Mouse (Mus musculus) stomach, embryonic 16.5 days (tissue): ENCODE measurements around the gene Tbc1d25. TPM values are rescaled to one million over a fixed set of nuclear protein-coding genes. Genes with fewer than 3 reads are reported as not detected.

Experiments used
- ATAC-seq: fragments of 200-750 bp; cut with Nextera tagmentation; 2 replicates; pipeline ENCODE4 v1.8.0; 2017; ENCODE audit warnings: moderate number of reproducible peaks, moderate TSS enrichment; ENCODE audit not compliant: insufficient read depth, low FRiP score
- H3K27ac ChIP-seq: fragments of 300-500 bp; sonication (generic); 2 replicates; pipeline ENCODE4 v1.5.1; 2014; ENCODE audit warnings: low read length
- H3K27me3 ChIP-seq: fragments of 300-500 bp; sonication (generic); 2 replicates; pipeline ENCODE4 v1.6.1; 2014; ENCODE audit warnings: low read length, control low read depth, mixed read lengths; ENCODE audit not compliant: control insufficient read depth, insufficient read depth
- H3K36me3 ChIP-seq: fragments of 300-500 bp; sonication (generic); 2 replicates; pipeline ENCODE4 v1.6.1; 2014; ENCODE audit warnings: low read length; ENCODE audit not compliant: control insufficient read depth, insufficient read depth
- H3K4me1 ChIP-seq: fragments of 300-500 bp; sonication (generic); 2 replicates; pipeline ENCODE4 v1.6.1; 2014; ENCODE audit warnings: low read length, control low read depth, mixed read lengths; ENCODE audit not compliant: control insufficient read depth, insufficient read depth
- H3K4me2 ChIP-seq: fragments of 300-500 bp; sonication (generic); 2 replicates; pipeline ENCODE4 v1.6.1; 2014; ENCODE audit warnings: low read depth, low read length, mixed read lengths
- H3K4me3 ChIP-seq: fragments of 300-500 bp; sonication (generic); replicated peaks from 2 replicates; pipeline ENCODE4 v1.5.1; 2014; ENCODE audit warnings: mild to moderate bottlenecking, low read length
- H3K9ac ChIP-seq: fragments of 300-500 bp; sonication (generic); 2 replicates; pipeline ENCODE4 v1.6.1; 2014; ENCODE audit warnings: low read length
- H3K9me3 ChIP-seq: fragments of 300-500 bp; sonication (generic); replicated peaks from 2 replicates; pipeline ENCODE4 v1.6.1; 2016; ENCODE audit warnings: low read length, control low read depth; ENCODE audit not compliant: control insufficient read depth
- WGBS: fragments of 180-500 bp; shearing (Covaris S2); extraction: QIAGEN DNeasy Blood & Tissue Kit; methylation state at CpG from one replicate; pipeline ENCODE4 v1.1.7; 2014; 5-methylcytosine and 5-hydroxymethylcytosine counted together
- polyA plus RNA-seq: library from polyadenylated mRNA; unstranded; fragments of >200 nt; fragmentation: Nextera tagmentation; extraction: Ambion mirVana; gene quantifications from 2 replicates; pipeline ENCODE4 v1.2.1, GENCODE M21; 2015

Gene Tbc1d25
- polyA plus RNA-seq, 1 experiment from 2014 or later: 10.9 TPM

GRCm38 (mm10) chrX:8207224-8207623, 31.2 kb upstream of the Tbc1d25 start:
- WGBS: 19% methylated on average over 4 of the region's 4 CpGs
- Histone ChIP-seq H3K4me3 (no peak overlapping the region), H3K36me3 (no peaks in the 10 kb centered on the region), H3K9me3 (no peaks in the 10 kb centered on the region), H3K27me3 (no peaks in the 10 kb centered on the region), H3K4me1 (no peaks in the 10 kb centered on the region), H3K9ac (no peak overlapping the region), H3K27ac (no peak overlapping the region; the same call in 1 of the 2 replicates), H3K4me2 (peak overlapping the region; percentile 62)
- 0 out of 2 replicates have a peak, but pooled peaks have one; percentile 5 for ATAC-seq

GRCm38 (mm10) chrX:8206694-8207197, 30.8 kb upstream of the Tbc1d25 start:
- Histone ChIP-seq H3K36me3 (no peaks in the 10 kb centered on the region), H3K9me3 (no peaks in the 10 kb centered on the region), H3K4me3 (peak overlapping the region; percentile 55), H3K4me2 (peak overlapping the region; percentile 62), H3K9ac (peak overlapping the region; percentile 13; the same call in 1 of the 2 replicates), H3K4me1 (no peaks in the 10 kb centered on the region), H3K27me3 (no peaks in the 10 kb centered on the region), H3K27ac (peak overlapping the region; percentile 4; the same call in 1 of the 2 replicates)
- 12% methylated on average over 11 of the region's 11 CpGs for WGBS
- no peak for ATAC-seq

GRCm38 (mm10) chrX:8206015-8206693, 30.2 kb upstream of the Tbc1d25 start, which contains the start of gene Porcn:
Porcn (minus strand) TSS chrX:8206525.
- 10% methylated on average over 38 of the region's 46 CpGs for WGBS
- Histone ChIP-seq H3K4me3 (peak within 1 kb of the TSS; percentile 55), H3K27me3 (no peaks in the 10 kb centered on the region), H3K9ac (peak within 1 kb of the TSS; percentile 72), H3K4me1 (no peaks in the 10 kb centered on the region), H3K27ac (peak within 1 kb of the TSS; percentile 4; the same call in 1 of the 2 replicates), H3K4me2 (peak within 1 kb of the TSS; percentile 62), H3K36me3 (no peaks in the 10 kb centered on the region), H3K9me3 (no peaks in the 10 kb centered on the region)
- peak; percentile 92 for ATAC-seq

GRCm38 (mm10) chrX:8205551-8205950, 29.6 kb upstream of the Tbc1d25 start:
- H3K36me3 ChIP-seq: no peaks in the 10 kb centered on the region
- no peaks in the 10 kb centered on the region for H3K9me3 ChIP-seq
- no peak for ATAC-seq
- H3K4me1 ChIP-seq: no peaks in the 10 kb centered on the region
- 36% methylated on average over 7 of the region's 7 CpGs for WGBS
- peak overlapping the region; percentile 72; the same call in 1 of the 2 replicates for H3K9ac ChIP-seq
- H3K4me2 ChIP-seq: peak overlapping the region; percentile 62
- no peak overlapping the region for H3K27ac ChIP-seq
- H3K4me3 ChIP-seq: peak overlapping the region; percentile 55
- H3K27me3 ChIP-seq: no peaks in the 10 kb centered on the region

DNA sequence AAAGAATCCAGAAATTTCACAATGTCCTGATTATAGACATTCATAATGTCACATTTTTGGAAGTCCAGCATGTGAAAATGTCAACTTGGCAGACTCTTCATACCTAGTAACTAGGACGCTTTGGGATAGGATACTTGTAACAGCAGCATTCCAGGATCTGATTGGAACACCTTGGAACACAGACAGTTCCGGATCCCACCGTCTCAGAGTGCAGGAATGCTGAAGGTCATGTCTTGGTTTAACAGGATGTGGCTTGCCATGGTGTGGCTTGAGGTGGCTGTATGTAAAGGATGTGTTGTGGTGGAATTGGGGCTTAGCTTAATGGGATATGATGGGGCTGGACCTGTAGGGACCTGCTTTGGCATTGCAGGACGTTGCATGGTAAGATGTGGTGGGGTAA, 29.1 kb upstream of the Tbc1d25 start:
- no peak overlapping the region for H3K27ac ChIP-seq
- no peak overlapping the region for H3K4me2 ChIP-seq
- H3K4me3 ChIP-seq: no peak overlapping the region
- H3K27me3 ChIP-seq: no peaks in the 10 kb centered on the region
- WGBS: 73% methylated on average over 4 of the region's 4 CpGs
- ATAC-seq: no peak
- no peak overlapping the region for H3K9ac ChIP-seq
- H3K4me1 ChIP-seq: no peaks in the 10 kb centered on the region
- no peaks in the 10 kb centered on the region for H3K9me3 ChIP-seq
- no peaks in the 10 kb centered on the region for H3K36me3 ChIP-seq

GRCm38 (mm10) chrX:8204076-8204475, 28.1 kb upstream of the Tbc1d25 start:
- H3K4me2 ChIP-seq: no peak overlapping the region
- WGBS: 80% methylated on average over 10 of the region's 10 CpGs
- H3K27me3 ChIP-seq: no peaks in the 10 kb centered on the region
- no peaks in the 10 kb centered on the region for H3K36me3 ChIP-seq
- no peak overlapping the region for H3K27ac ChIP-seq
- ATAC-seq: no peak
- H3K9me3 ChIP-seq: no peaks in the 10 kb centered on the region
- H3K4me1 ChIP-seq: no peaks in the 10 kb centered on the region
- H3K9ac ChIP-seq: no peak overlapping the region
- no peak overlapping the region for H3K4me3 ChIP-seq

GRCm38 (mm10) chrX:8203105-8203504, 27.1 kb upstream of the Tbc1d25 start:
- no peaks in the 10 kb centered on the region for H3K4me1 ChIP-seq
- no peak overlapping the region for H3K4me2 ChIP-seq
- WGBS: 87% methylated on average over 14 of the region's 14 CpGs
- no peak overlapping the region for H3K27ac ChIP-seq
- H3K4me3 ChIP-seq: no peak overlapping the region
- no peaks in the 10 kb centered on the region for H3K36me3 ChIP-seq
- ATAC-seq: no peak
- no peak overlapping the region for H3K9ac ChIP-seq
- H3K27me3 ChIP-seq: no peaks in the 10 kb centered on the region
- no peaks in the 10 kb centered on the region for H3K9me3 ChIP-seq

GRCm38 (mm10) chrX:8193419-8193723, 17.4 kb upstream of the Tbc1d25 start, which contains the start of gene Ebp:
Ebp (minus strand) TSS chrX:8193512.
- peak within 1 kb of the TSS; percentile 74 for H3K9ac ChIP-seq
- H3K27ac ChIP-seq: no peak within 1 kb of the TSS
- H3K4me1 ChIP-seq: no peaks in the 10 kb centered on the region
- H3K4me3 ChIP-seq: peak within 1 kb of the TSS; percentile 63
- 19% methylated on average over 10 of the region's 10 CpGs for WGBS
- no peaks in the 10 kb centered on the region for H3K27me3 ChIP-seq
- ATAC-seq: no peak
- H3K9me3 ChIP-seq: no peaks in the 10 kb centered on the region
- H3K4me2 ChIP-seq: peak within 1 kb of the TSS; percentile 64
- H3K36me3 ChIP-seq: no peaks in the 10 kb centered on the region

DNA sequence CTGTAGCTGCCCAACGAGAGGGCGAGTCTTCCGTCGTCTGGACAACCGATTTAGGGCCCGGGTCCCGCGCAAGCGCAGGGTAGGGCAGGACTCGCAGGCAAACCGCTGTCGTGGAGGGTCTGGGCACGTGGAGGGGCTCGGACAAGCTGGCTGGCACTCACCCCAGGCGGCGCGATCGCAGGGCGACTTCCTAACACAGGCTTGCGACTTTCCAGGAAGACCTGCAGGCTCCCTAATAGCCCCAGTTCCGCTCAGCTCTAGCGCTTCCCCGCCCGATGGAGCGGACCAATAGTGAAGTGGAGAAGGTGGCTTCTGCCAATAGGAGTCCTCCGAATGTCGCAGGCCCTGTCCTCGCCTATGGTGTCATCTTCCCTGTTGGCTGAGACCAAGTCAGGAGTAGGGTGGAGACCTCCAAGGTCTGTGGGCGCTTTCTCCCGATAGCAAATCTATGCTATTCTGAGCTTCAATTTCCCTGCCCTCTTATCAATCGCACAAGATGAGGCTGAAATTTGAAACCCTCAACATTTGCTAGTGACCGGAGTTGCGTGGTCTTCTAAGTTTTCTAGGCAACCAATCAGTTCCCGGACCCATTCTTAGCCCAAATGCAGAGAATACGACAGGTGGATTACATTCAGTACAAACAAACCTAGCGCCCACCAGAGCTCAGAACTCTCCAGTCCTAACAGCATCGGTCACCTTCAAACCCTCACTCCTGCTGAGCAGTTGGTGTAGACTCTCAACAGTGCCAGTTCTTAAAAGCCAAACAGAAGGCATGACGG, 16.8 kb upstream of the Tbc1d25 start:
- ATAC-seq: peak; percentile 97
- H3K36me3 ChIP-seq: no peaks in the 10 kb centered on the region
- H3K4me3 ChIP-seq: peak overlapping the region; percentile 63
- no peaks in the 10 kb centered on the region for H3K4me1 ChIP-seq
- H3K27me3 ChIP-seq: no peaks in the 10 kb centered on the region
- no peaks in the 10 kb centered on the region for H3K9me3 ChIP-seq
- peak overlapping the region; percentile 64 for H3K4me2 ChIP-seq
- 16% methylated on average over 38 of the region's 38 CpGs for WGBS
- H3K9ac ChIP-seq: peak overlapping the region; percentile 74
- no peak overlapping the region for H3K27ac ChIP-seq
